In the genomic region with DNA sequence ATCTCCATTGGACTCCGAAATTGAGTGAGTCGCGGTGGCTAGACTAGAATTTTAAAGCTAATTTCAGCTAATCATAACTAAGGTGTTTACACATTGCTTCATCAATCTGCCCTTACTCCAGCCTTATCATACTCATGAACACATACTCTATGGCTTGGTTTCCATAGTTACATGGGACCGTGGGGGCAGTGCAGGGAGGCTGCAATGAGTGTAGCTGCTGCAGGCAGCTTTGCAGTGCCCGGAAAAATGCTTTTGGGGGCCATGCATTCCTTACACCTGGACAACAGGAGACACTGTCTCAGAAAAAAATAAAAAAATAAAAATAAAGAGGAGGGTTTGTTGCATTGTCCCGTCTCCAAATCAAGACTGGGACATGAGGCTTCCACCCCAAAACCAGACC, we compare ENCODE assay signal across 29 mouse cellular contexts.
DNase-seq lines count a peak whose midpoint lies in the region; ATAC-seq lines count a peak whose summit lies in the region.
"Had no signal": no experiment of that assay in that cellular context is flagged by ENCODE, and none has a peak within 500 bp of the region (broad histone marks: within the 10 kb centered on the region; RNA-seq: fewer than 3 reads in every experiment).

No protein-coding gene starts in this region.

- no peak overlapping the region for H3K9ac ChIP-seq in intestine, embryonic 14.5 days (ENCODE audit: low read length)
- no peak overlapping the region for H3K9ac ChIP-seq in intestine, embryonic 15.5 days
- H3K9ac ChIP-seq in midbrain, embryonic 16.5 days (ENCODE audit: low read depth, low read length), result no peak overlapping the region
- no peak overlapping the region for H3K9ac ChIP-seq in neural tube, embryonic 15.5 days (replicated peaks)
- H3K9ac ChIP-seq: forebrain, embryonic 15.5 days; kidney, embryonic 15.5 days; limb, embryonic 15.5 days; liver, embryonic 13.5 days had no signal

- ATAC-seq in intestine, embryonic 14.5 days (replicated peaks; ENCODE audit: low FRiP score, low TSS enrichment, low read depth), result no peak
- no peak for ATAC-seq in intestine, embryonic 15.5 days
- peak; percentile 75 for ATAC-seq in midbrain, embryonic 16.5 days
- ATAC-seq in neural tube, embryonic 15.5 days (ENCODE audit: low FRiP score), result peak; percentile 72; the same call in 1 of the 2 replicates
- ATAC-seq: forebrain, embryonic 15.5 days; lung, postnatal 0 days had no signal

- H3K4me1 ChIP-seq in intestine, embryonic 14.5 days (replicated peaks; ENCODE audit: control insufficient read depth, insufficient read depth, low read length), result 0 out of 2 replicates have a peak, but pooled peaks cover 6% of the 10 kb centered on the region
- peaks cover 9% of the 10 kb centered on the region for H3K4me1 ChIP-seq in intestine, embryonic 15.5 days (replicated peaks)
- H3K4me1 ChIP-seq in midbrain, embryonic 16.5 days (ENCODE audit: control insufficient read depth, insufficient read depth, low read length), result no peaks in the 10 kb centered on the region
- H3K4me1 ChIP-seq in midbrain, embryonic 10.5 days, result peaks cover 14% of the 10 kb centered on the region
- H3K4me1 ChIP-seq in neural tube, embryonic 15.5 days, result peaks cover 19% of the 10 kb centered on the region
- H3K4me1 ChIP-seq: forebrain, embryonic 15.5 days; limb, embryonic 15.5 days; liver, embryonic 13.5 days had no signal

- no peak overlapping the region for H3K4me2 ChIP-seq in intestine, embryonic 14.5 days (ENCODE audit: low read length)
- no peak overlapping the region for H3K4me2 ChIP-seq in intestine, embryonic 15.5 days (replicated peaks)
- no peak overlapping the region for H3K4me2 ChIP-seq in midbrain, embryonic 16.5 days (ENCODE audit: low read length)
- H3K4me2 ChIP-seq in neural tube, embryonic 15.5 days, result no peak overlapping the region
- H3K4me2 ChIP-seq: forebrain, embryonic 15.5 days; kidney, embryonic 15.5 days; limb, embryonic 15.5 days; liver, embryonic 13.5 days had no signal

- peak; percentile 69 for DNase-seq in heart, adult 11 months
- DNase-seq in heart, adult 9 months (ENCODE audit: low spot score in 2 of 2), result no peak
- DNase-seq in intestine, embryonic 14.5 days (ENCODE audit: low spot score), result peak; percentile 37
- DNase-seq in midbrain, embryonic 10.5 days (ENCODE audit: low spot score), result no peak
- DNase-seq in embryo, embryonic 11 days, result no peak
- DNase-seq: adrenal gland, postnatal 10 days; cerebellum, adult 8-10 months; cerebellum, postnatal 25 days; gastrocnemius, adult 2 months; gastrocnemius, postnatal 36 days; heart, postnatal 14 days; kidney, adult 11 months; kidney, postnatal 25 days; liver, embryonic 13.5 days; lung, adult 18-20 months; lung, postnatal 4 days; right cerebral cortex, adult 18-20 months; thymus, adult 2 months; thymus, postnatal 36 days had no signal

- no peak overlapping the region for H3K27ac ChIP-seq in intestine, embryonic 14.5 days (ENCODE audit: low read depth)
- no peak overlapping the region for H3K27ac ChIP-seq in intestine, embryonic 15.5 days
- no peak overlapping the region for H3K27ac ChIP-seq in midbrain, embryonic 16.5 days (ENCODE audit: low read length)
- no peak overlapping the region for H3K27ac ChIP-seq in midbrain, embryonic 10.5 days (replicated peaks)
- no peak overlapping the region for H3K27ac ChIP-seq in neural tube, embryonic 15.5 days (replicated peaks)
- H3K27ac ChIP-seq: forebrain, embryonic 15.5 days; limb, embryonic 10.5 days; limb, embryonic 15.5 days; liver, embryonic 13.5 days had no signal

- 73% methylated on average over 6 of the region's 6 CpGs for WGBS in intestine, embryonic 14.5 days
- WGBS in intestine, embryonic 15.5 days, result 69% methylated on average over 6 of the region's 6 CpGs
- WGBS in midbrain, embryonic 16.5 days, result 68% methylated on average over 6 of the region's 6 CpGs
- WGBS in midbrain, embryonic 10.5 days, result 86% methylated on average over 6 of the region's 6 CpGs
- 73% methylated on average over 6 of the region's 6 CpGs for WGBS in neural tube, embryonic 15.5 days

- no peaks in the 10 kb centered on the region for H3K9me3 ChIP-seq in intestine, embryonic 14.5 days (ENCODE audit: control insufficient read depth, low read length)
- no peaks in the 10 kb centered on the region for H3K9me3 ChIP-seq in intestine, embryonic 15.5 days
- no peaks in the 10 kb centered on the region for H3K9me3 ChIP-seq in midbrain, embryonic 16.5 days (replicated peaks; ENCODE audit: control insufficient read depth, low read length, poor library complexity, severe bottlenecking)
- no peaks in the 10 kb centered on the region for H3K9me3 ChIP-seq in midbrain, embryonic 10.5 days (replicated peaks)
- no peaks in the 10 kb centered on the region for H3K9me3 ChIP-seq in neural tube, embryonic 15.5 days (replicated peaks)
- H3K9me3 ChIP-seq: forebrain, embryonic 15.5 days; G1E; kidney, embryonic 15.5 days; limb, embryonic 10.5 days; limb, embryonic 15.5 days; liver, embryonic 13.5 days had no signal

- H3K36me3 ChIP-seq in intestine, embryonic 14.5 days (ENCODE audit: control insufficient read depth, insufficient read depth, low read length), result no peaks in the 10 kb centered on the region
- H3K36me3 ChIP-seq in intestine, embryonic 15.5 days, result no peaks in the 10 kb centered on the region
- no peaks in the 10 kb centered on the region for H3K36me3 ChIP-seq in midbrain, embryonic 16.5 days (ENCODE audit: control insufficient read depth, insufficient read depth, low read length)
- no peaks in the 10 kb centered on the region for H3K36me3 ChIP-seq in midbrain, embryonic 10.5 days
- no peaks in the 10 kb centered on the region for H3K36me3 ChIP-seq in neural tube, embryonic 15.5 days
- H3K36me3 ChIP-seq: forebrain, embryonic 15.5 days; G1E; kidney, embryonic 15.5 days; limb, embryonic 10.5 days; limb, embryonic 15.5 days; liver, embryonic 13.5 days had no signal

- H3K4me3 ChIP-seq in intestine, embryonic 14.5 days (ENCODE audit: low read depth, low read length), result no peak overlapping the region
- no peak overlapping the region for H3K4me3 ChIP-seq in intestine, embryonic 15.5 days (replicated peaks)
- H3K4me3 ChIP-seq in midbrain, embryonic 16.5 days (ENCODE audit: low read depth, low read length), result no peak overlapping the region
- H3K4me3 ChIP-seq in midbrain, embryonic 10.5 days, result no peak overlapping the region
- no peak overlapping the region for H3K4me3 ChIP-seq in neural tube, embryonic 15.5 days (replicated peaks)
- H3K4me3 ChIP-seq: forebrain, embryonic 15.5 days; gastrocnemius, adult 2 months; kidney, embryonic 15.5 days; limb, embryonic 10.5 days; limb, embryonic 15.5 days; liver, embryonic 13.5 days; megakaryocyte, embryonic 14.5 days had no signal

- H3K27me3 ChIP-seq in intestine, embryonic 14.5 days (replicated peaks; ENCODE audit: control insufficient read depth, insufficient read depth, low read length), result no peaks in the 10 kb centered on the region
- H3K27me3 ChIP-seq in intestine, embryonic 15.5 days (replicated peaks), result no peaks in the 10 kb centered on the region
- H3K27me3 ChIP-seq in midbrain, embryonic 16.5 days (ENCODE audit: control insufficient read depth, insufficient read depth, low read depth, low read length), result no peaks in the 10 kb centered on the region
- H3K27me3 ChIP-seq in midbrain, embryonic 10.5 days (ENCODE audit: low read depth, poor library complexity, severe bottlenecking), result no peaks in the 10 kb centered on the region
- no peaks in the 10 kb centered on the region for H3K27me3 ChIP-seq in neural tube, embryonic 15.5 days (replicated peaks)
- H3K27me3 ChIP-seq: forebrain, embryonic 15.5 days; kidney, embryonic 15.5 days; limb, embryonic 15.5 days; liver, embryonic 13.5 days had no signal

Comparison
In these comparisons a context has a peak if more than half of its experiments do, and no peak if none do; other contexts are left out.
1. DNase-seq: peak in heart, adult 11 months (single experiment) and intestine, embryonic 14.5 days (single experiment); none in heart, adult 9 months (0 of 2), midbrain, embryonic 10.5 days (single experiment) and embryo, embryonic 11 days (single experiment).
2. ATAC-seq: peak in midbrain, embryonic 16.5 days (single experiment) and neural tube, embryonic 15.5 days (single experiment); none in intestine, embryonic 14.5 days (single experiment) and intestine, embryonic 15.5 days (single experiment).